Mouse (Mus musculus) urinary bladder, postnatal 10 days (tissue): ENCODE measurements around the gene Kcp.

Experiments used
- DNase-seq: peaks from one replicate; pipeline ENCODE4 v3.0.0; 2022; ENCODE audit warnings: low spot score

The Kcp gene

DNA sequence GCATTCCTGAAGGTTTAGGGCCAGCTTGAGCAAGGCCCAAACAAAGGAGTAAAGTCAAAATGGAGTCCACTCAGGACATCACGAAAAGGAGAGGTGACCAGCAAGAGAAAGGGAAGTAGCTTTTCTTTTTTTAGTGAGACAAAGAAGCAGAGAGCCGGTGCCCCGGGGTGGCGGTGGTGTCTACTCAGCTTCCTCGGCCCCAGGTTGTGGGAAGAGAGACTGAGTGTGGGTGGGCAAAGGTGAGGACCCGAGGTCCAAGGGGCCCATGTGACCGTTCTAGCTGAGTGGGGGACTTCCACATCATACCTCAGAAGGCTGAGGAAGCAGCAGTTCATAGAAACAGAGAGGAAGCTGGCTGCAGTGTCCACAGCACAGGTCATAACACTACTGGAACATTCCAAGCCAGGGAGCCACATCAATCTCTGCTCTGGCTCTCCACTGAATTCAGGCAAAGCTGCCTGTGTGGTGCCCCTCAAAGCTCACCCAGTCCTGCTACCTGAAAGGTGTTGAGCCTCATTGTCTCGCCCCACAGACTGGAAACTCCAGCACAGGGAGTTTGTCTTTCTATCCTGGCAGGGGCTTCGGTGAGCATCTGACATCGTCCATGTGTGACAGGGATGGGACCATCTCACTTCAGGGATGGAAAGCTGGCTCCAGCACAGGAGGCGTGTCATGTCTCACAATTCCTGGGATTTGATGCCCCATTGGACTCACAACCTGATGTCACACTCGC lies 15.7 kb upstream of the Kcp start:
- DNase-seq = no peak

DNA sequence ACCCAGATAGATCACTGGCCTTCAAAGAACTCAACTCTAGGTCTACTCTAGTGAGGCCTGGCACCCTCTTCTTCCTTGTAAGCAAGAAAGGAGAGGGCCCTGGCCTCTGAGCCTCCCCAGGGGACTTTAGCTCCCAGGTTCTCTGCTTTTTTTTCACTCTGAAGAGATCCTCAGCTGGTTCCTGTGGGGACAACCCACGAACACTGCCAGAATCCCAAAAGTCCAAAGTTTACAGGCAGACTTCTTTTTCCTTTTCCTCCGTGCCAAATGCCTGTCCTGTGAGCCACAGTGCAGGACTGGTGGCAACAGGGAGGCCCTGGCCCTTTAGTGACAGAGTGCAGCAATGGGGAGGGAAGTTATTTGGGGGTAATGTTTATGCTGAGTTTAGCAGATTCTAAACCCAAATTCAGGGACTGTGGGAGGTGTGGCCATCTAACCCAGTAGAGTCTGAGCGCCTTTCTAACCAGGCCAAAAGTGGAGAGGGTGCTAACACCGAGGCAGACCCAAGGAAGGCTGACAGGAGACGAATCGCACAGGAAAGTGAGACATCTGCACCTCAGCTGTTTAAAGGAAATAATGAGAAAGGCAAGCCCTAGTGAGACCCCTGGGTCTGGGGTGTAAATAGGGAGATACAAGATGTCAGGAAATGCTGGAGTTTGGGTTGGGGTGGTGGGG lies 15.0 kb upstream of the Kcp start:
- DNase-seq = no peak

GRCm38 (mm10) chr6:29517139-29517538 lies 9.4 kb upstream of the Kcp start:
- no peak for DNase-seq

- DNase-seq = no peak
These were observed 5.5 kb upstream of the Kcp start for GRCm38 (mm10) chr6:29513284-29513683.

- DNase-seq = no peak
These were observed 1.3 kb upstream of the Kcp start for GRCm38 (mm10) chr6:29509086-29509485.

- no peak for DNase-seq
These were observed 918 bp downstream of the Kcp start for GRCm38 (mm10) chr6:29506834-29507233.

GRCm38 (mm10) chr6:29505493-29505892 lies 2.3 kb downstream of the Kcp start:
- no peak for DNase-seq

DNA sequence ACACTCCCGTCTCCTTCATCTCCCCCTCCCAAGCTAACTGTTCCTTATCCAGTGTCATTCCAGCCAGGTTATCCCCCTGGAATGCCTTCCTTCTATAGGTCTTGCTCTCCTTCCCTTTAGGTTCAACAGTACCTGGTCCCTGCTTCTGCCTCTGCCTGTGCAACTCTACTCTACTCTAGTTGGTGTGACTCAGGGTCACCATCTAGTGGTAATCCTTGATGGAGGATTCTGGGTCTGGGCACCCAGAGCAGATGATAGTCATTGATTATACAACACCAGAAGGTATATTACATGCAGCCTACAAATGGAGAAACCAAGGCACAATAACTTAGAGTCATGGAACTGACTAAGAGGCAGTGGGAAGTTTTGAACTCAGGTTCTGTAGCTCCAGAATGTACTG lies 6.2 kb downstream of the Kcp start:
- no peak for DNase-seq

- no peak for DNase-seq
These were observed 6.9 kb downstream of the Kcp start for GRCm38 (mm10) chr6:29500810-29501209.

GRCm38 (mm10) chr6:29500177-29500576 lies 7.6 kb downstream of the Kcp start:
- no peak for DNase-seq

DNA sequence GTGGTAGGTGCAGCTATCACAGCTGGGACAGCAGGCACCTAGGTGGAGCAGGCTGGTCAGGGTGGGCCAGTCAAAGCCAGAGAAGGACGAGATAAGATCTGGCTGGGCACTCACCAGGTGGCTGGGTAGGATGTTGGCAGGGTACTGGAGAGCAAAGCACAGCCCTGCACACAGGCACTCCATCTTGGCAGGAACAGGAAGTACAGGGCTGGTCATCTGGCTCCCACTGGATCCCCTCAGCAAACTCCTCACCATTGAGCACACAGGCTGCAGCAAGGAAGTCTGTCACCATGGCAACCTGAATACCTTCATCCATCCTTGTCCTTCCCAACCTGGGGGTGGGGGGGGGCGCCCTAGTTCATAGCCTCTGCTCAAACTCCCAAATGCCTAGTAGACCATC lies 10.0 kb downstream of the Kcp start:
- no peak for DNase-seq

DNA sequence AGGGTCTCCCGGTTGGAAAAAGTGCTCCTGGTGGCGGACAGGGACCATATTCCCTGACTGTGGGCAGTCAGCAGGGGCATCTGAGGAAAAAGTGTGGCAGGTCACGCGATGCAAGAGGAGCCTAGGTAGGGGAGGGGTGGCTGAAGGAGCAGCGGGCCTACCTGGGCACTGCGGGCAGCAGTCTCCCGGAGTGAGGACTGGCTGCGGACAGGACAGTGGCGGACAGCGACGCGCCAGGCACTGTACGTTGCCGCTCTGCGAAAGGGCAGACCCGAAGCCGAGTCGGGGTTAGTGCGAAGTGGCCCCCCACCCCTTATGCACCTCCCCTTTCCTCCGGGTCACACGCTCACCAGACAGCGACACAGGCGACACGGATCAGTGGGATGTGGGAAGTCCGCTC lies 11.5 kb downstream of the Kcp start:
- DNase-seq = no peak

DNA sequence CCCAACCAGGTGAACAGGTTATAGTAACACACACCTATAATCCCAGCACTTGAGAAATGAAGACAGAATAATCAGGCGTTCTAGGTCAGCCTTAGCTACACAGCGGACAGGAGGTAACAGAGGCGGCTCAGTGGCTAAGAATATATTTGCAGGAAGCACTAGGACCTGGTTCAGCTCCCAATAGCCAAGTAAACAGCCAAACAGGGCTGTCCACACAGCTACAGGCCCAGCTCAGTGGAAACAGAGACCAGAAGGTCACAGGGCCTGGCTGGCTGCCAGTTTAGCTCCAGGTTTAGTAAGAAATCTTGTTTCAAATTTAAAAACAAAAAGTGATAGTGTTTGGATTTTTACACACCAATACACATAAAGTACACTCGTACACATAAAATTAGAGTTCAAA lies 13.7 kb downstream of the Kcp start:
- DNase-seq = no peak

DNA sequence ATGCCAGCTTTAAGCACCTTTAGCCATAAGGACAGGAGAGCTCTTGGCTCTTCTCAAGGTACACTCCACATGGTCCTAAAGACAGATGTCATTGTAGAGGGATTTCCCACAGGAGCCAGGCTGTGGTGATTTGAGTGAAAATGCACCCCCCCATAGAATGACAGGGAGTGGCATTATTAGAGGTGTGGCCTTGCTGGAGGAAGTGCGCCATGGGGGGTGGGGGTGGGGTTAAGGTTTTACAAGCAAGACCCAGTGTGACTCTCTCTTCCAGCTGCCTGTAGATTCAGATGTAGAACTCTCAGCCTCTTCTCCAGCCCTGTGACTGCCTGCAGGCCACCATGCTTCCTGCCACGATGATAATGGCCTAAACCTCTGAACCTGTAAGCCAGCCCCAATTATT lies 21.8 kb downstream of the Kcp start:
- no peak for DNase-seq

DNA sequence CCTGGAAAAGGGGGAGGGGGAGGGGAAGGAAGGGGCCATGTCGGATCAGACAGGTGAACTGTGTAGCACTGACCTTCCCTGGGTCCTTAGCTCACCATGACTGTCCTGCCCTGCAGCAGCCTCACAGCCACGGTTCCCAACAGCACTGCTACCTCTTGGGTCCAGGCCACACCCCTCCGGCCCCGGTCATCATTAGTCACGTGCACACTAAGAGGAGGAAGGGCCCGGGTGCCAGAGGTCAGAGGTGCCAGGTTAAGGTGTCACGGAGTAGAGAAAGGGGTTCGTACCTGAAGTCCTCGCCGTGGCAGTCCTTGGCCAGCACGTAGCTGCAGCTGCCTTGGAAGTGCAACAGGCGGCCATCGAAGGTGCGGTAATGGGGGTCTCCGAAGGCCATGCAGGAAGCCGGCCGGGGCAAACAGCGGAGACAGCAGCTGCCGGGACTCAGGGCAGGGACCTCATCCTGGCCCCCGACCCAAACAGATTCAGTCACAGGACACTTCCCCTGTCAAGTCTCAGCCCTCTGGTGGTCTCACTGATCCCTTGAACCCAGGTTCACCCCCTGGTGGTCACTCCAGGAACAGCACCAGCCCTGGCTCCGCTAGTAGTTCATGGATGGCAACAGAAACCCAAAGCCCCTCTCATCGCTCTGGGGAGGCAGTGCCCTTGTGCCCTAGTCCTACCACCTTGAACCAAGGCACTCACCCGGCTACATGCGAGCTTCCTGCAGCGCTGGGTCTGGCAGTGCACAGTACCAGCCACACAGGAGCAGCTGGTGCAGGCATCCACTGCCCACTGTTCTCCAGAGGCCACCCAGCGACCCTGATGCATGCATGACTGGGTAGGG lies 22.8 kb downstream of the Kcp start:
- no peak for DNase-seq

- no peak for DNase-seq
These were observed 25.1 kb downstream of the Kcp start for GRCm38 (mm10) chr6:29482691-29483090.

- DNase-seq = no peak
These were observed 33.0 kb downstream of the Kcp start for GRCm38 (mm10) chr6:29474736-29475135.

- no peak for DNase-seq
These were observed 33.6 kb downstream of the Kcp start for GRCm38 (mm10) chr6:29473941-29474691.

GRCm38 (mm10) chr6:29471137-29471536 lies 36.6 kb downstream of the Kcp start, which contains the start of gene Atp6v1fnb:
Gene Atp6v1fnb (plus strand): TSS chr6:29471437.
- DNase-seq = no peak

- no peak for DNase-seq
These were observed 38.9 kb downstream of the Kcp start for GRCm38 (mm10) chr6:29468851-29469250.

DNA sequence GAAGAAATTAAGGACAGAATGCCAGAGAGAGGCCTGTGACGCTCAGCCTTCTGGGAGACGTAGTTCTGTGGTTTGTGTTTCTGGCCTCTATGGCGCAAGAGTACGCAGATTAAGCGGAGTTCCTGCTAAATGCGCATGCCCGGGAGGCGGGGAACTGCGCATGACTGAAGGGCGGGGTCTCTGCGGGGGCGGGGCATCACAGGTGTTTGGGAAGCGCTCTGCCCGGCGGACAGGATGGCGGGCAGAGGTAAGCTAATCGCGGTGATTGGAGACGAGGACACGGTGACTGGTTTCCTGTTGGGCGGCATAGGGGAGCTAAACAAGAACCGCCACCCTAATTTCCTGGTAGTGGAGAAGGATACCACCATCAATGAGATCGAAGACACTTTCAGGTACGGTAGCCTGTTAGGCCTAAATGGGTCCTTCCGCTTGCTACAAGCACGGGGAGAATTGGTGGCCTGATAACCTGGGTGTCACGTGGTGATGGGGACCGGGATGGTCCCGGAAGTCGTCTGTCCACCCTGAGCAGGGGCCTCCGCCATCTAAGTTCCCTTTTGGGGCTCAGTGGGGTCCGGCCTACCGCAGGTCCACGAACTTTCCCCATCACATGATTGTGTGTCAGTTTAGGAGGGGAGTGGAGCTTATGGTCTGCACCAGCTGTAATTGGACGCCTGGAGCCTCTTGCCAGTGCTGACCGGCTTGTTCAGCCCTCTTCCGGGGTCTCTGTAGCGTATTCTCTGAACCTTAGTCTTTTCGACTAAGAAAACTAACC lies 40.0 kb downstream of the Kcp start, which contains the start of gene Atp6v1f:
Gene Atp6v1f (plus strand): TSS at position 136 of the 772 bp plus-strand sequence.
- peak; percentile 74 for DNase-seq
